Mouse (Mus musculus) heart, adult 8-10 months (tissue): ENCODE data around the gene Rnf146. TPM values are rescaled to one million over a fixed set of nuclear protein-coding genes. Genes with fewer than 3 reads are reported as not detected.

Experiments used
- total RNA-seq, 4 experiments: library from RNA; stranded (reverse); gene quantifications; 2 replicates each; pipeline ENCODE4 v1.2.4; 2022

Gene Rnf146
- total RNA-seq, 4 experiments from 2014 or later, result 51.1 to 55.8 (median 53.2) TPM

Other genes with a start within 250 kb of the Rnf146 start
- under 1 TPM in 1 of 4 experiments, not detected in 3; 0.47 TPM for gene Soga3, start 218.6 kb downstream of the Rnf146 start, total RNA-seq
- gene Gm49353, start 163.5 kb downstream of the Rnf146 start, total RNA-seq, result not detected
- gene 9330159F19Rik, start 150.8 kb downstream of the Rnf146 start, total RNA-seq, result under 1 TPM; 0.08 to 0.53 (median 0.29) TPM
- gene Echdc1, start 49.3 kb downstream of the Rnf146 start, total RNA-seq, result 10 to 100 TPM; 37.3 to 44.3 (median 40.4) TPM
- under 1 TPM; 0.22 to 0.53 (median 0.24) TPM for gene Rspo3, start 173.4 kb upstream of the Rnf146 start, total RNA-seq